Mouse (Mus musculus): ENCODE data around the gene Ust. TPM values are rescaled to one million over a fixed set of nuclear protein-coding genes. Genes with fewer than 3 reads are reported as not detected.

The Ust gene
- polyA plus RNA-seq, 1 experiment from 2014 or later, result 6.6 TPM

DNA sequence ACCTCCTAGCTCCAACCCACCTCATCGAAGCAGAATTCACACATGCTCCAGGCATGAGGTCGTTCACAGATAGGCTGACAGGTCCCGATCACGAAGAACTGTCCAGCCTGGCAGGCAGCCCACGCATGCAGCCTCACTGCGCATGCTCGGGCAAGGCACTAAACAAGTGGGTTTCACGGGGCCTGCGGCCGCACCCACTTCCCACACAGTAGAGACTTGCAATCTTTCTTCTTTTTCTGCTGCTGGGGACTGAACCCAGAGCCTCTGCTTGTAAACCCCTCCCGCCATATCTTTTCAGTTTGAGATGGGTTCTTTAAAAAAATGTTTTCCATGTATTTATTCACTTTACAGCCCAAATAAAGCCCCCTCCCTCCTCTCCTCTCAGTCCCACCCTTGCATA is 347.1 kb downstream of the Ust start:
- Histone ChIP-seq H3K4me3 (ENCODE audit: low read depth, low read length) (no peak overlapping the region), H3K4me1 (ENCODE audit: control insufficient read depth, insufficient read depth, low read length) (peaks cover 3% of the 10 kb centered on the region), H3K27me3 (ENCODE audit: control insufficient read depth, insufficient read depth, low read length) (no peaks in the 10 kb centered on the region), H3K36me3 (ENCODE audit: control insufficient read depth, insufficient read depth, low read length) (no peaks in the 10 kb centered on the region), H3K9me3 (ENCODE audit: control insufficient read depth, low read length) (no peaks in the 10 kb centered on the region; the same call in 1 of the 2 replicates), H3K9ac (ENCODE audit: low read length) (no peak overlapping the region), H3K4me2 (ENCODE audit: low read depth) (no peak overlapping the region), H3K27ac (ENCODE audit: low read depth, low read length) (no peak overlapping the region)
- ATAC-seq (ENCODE audit: insufficient read depth, low FRiP score, low TSS enrichment) (no peak), DNase-seq (ENCODE audit: low spot score) (no peak)
- 96% methylated on average over 11 of the region's 11 CpGs for WGBS
